In genomic region chr5:74126015-74126896, GRCm38 (mm10) we compare ENCODE assay signal across 8 mouse cellular contexts. TPM values are rescaled to one million over a fixed set of nuclear protein-coding genes. Genes with fewer than 3 reads are reported as not detected.
A peak's percentile ranks its signal among the peaks of the same experiment; 100 is the strongest.
DNase-seq lines count a peak whose midpoint lies in the region; ATAC-seq lines count a peak whose summit lies in the region.

No protein-coding gene starts in this region.

- no peaks in the 10 kb centered on the region for H3K9me3 ChIP-seq in hindbrain, embryonic 11.5 days (ENCODE audit: control insufficient read depth, low read length)

- no peaks in the 10 kb centered on the region for H3K27me3 ChIP-seq in hindbrain, embryonic 11.5 days (ENCODE audit: control insufficient read depth, insufficient read depth, low read length)

- H3K27ac ChIP-seq in hindbrain, embryonic 11.5 days (ENCODE audit: low read depth, low read length) = no peak overlapping the region

- no peaks in the 10 kb centered on the region for H3K36me3 ChIP-seq in hindbrain, embryonic 11.5 days (ENCODE audit: control insufficient read depth, insufficient read depth, low read length)

- H3K9ac ChIP-seq in hindbrain, embryonic 11.5 days (ENCODE audit: low read depth, low read length) = no peak overlapping the region

- DNase-seq in adrenal gland, adult (ENCODE audit: inconsistent age in 2 of 2, low spot score in 1 of 2) = peak; percentile 81 to 88
- peak; percentile 58 to 77 for DNase-seq in cerebellum, postnatal 25 days
- peak; percentile 34 to 52 for DNase-seq in frontal cortex, postnatal 14 days (ENCODE audit: low spot score in 2 of 2)
- DNase-seq in hindbrain, embryonic 11.5 days (ENCODE audit: low spot score) = peak; percentile 73
- DNase-seq in layer of hippocampus, postnatal 14 days (ENCODE audit: low spot score in 2 of 2) = peak; percentile 27 to 32
- peak; percentile 87 for DNase-seq in lung, postnatal 10 days
- DNase-seq in ovary, postnatal 36 days (ENCODE audit: low spot score) = peak; percentile 69
- peak; percentile 46 to 61 for DNase-seq in thymus, postnatal 10 days (ENCODE audit: low spot score in 2 of 2)

- WGBS in hindbrain, embryonic 11.5 days = 67% methylated on average over 32 of the region's 32 CpGs

- ATAC-seq in hindbrain, embryonic 11.5 days (ENCODE audit: low FRiP score) = peak; percentile 93

- peak overlapping the region; percentile 27 for H3K4me2 ChIP-seq in hindbrain, embryonic 11.5 days (replicated peaks; ENCODE audit: low read depth, low read length)

- no peaks in the 10 kb centered on the region for H3K4me1 ChIP-seq in hindbrain, embryonic 11.5 days (replicated peaks; ENCODE audit: control insufficient read depth, insufficient read depth, low read length)

- 0 out of 2 replicates have a peak overlapping the region, but pooled peaks have one; percentile 4 for H3K4me3 ChIP-seq in hindbrain, embryonic 11.5 days (ENCODE audit: low read depth, low read length)

RNA-seq across cellular contexts. Expression of gene Usp46, which starts 58.0 kb away (rescaled TPM):
- polyA plus RNA-seq in hindbrain, embryonic 11.5 days (2014; fragmentation: Nextera tagmentation; extraction: Ambion mirVana) = 36.7 and 38.4 TPM in 2 replicates
- total RNA-seq in layer of hippocampus, postnatal 14 days (2021) = 100 to 1,000 TPM; 125 to 130 TPM

Comparison
In these comparisons a context has a peak if more than half of its experiments do, and no peak if none do; other contexts are left out.
1. DNase-seq: peak in every context shown above with its lines; median percentile 87 in lung, postnatal 10 days; 84 in adrenal gland, adult; 73 in hindbrain, embryonic 11.5 days; 69 in ovary, postnatal 36 days; 68 in cerebellum, postnatal 25 days; 54 in thymus, postnatal 10 days; 43 in frontal cortex, postnatal 14 days; 30 in layer of hippocampus, postnatal 14 days.